Mouse (Mus musculus): Measurements from ENCODE around the gene Kif16b. TPM values are rescaled to one million over a fixed set of nuclear protein-coding genes. Genes with fewer than 3 reads are reported as not detected.

Gene Kif16b
- 10 to 100 TPM; 24.5 to 29.7 TPM for total RNA-seq (2021)
- long read RNA-seq, experiment 1, full-length matches to known transcripts, result 8 of 19 reads
- long read RNA-seq, experiment 1, partial matches to known transcripts, result 6 of 19 reads
- long read RNA-seq, experiment 1, other reads (novel, unspliced or antisense), result 5 of 19 reads
- long read RNA-seq, experiment 2, full-length matches to known transcripts, result 6 of 14 reads
- long read RNA-seq, experiment 2, partial matches to known transcripts, result 3 of 14 reads
- long read RNA-seq, experiment 2, other reads (novel, unspliced or antisense), result 5 of 14 reads

DNA sequence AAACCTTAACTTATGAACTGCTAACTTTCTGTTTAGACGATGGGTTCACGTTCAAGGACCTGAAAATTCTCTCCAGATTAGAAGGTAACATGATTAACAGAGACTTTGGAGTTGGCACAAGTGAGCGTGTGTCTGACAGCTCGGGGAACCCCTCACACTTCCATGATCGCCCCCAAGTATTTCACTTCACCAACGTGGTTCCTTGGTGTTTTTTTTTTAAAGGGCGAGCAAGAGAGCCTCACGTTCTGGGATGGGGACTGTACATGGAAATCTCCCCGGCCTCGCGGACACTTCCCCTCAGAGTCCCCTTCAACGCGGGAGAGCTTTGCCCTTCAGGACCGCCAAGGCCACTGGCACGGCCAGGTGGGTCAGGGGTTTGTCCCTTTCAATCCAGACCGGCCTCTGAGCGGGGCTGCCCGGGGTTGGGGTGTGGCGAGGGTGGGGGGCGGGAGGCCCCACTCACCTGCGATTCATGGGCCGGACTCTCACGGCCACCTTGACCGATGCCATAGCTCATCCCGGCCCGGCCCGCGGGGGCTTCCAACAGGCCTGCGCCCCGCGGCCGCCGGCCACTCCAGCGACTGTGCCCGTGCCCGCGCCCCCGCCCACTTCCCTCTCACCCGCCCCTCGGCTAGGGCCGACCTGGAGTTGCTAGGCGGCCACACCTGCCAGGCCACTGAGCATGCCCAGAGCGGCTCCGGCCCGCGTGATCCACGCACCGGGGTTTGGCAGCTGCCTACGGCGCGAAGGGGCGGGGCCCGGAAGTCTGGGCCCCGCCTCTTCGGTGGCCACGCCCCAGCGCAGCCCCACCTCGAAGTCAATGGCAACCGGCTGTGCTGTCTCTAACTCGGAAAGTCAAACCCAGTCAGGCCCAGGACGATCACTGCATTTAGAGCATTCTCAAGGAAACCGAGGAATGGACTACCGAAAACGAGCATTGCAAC lies at the start of gene Kif16b:
TSS of gene Kif16b (minus strand) at position 670 of the 944 bp plus-strand sequence.
- intact Hi-C loops (cut with DNase I; ENCODE audit: low total_unique reads), result no loop called here
- DNase-seq, result peak; percentile 91

GRCm38 (mm10) chr2:142940899-142941642 lies 39.7 kb upstream of the Kif16b start:
- no peak for DNase-seq
- intact Hi-C loops (cut with DNase I; ENCODE audit: low total_unique reads), result no loop called here

- intact Hi-C loops (cut with DNase I; ENCODE audit: low total_unique reads), result no loop called here
Observed at GRCm38 (mm10) chr2:142930445-142930844, 29.1 kb upstream of the Kif16b start.

GRCm38 (mm10) chr2:142929226-142930112 lies 28.1 kb upstream of the Kif16b start:
- intact Hi-C loops (cut with DNase I; ENCODE audit: low total_unique reads), result loop anchor here (10.0 kb wide), 1 partner anchor 65 kb away; no protein-coding TSS in a partner anchor
- DNase-seq, result no peak

More at GRCm38 (mm10) chr2:142930445-142930844, 29.1 kb upstream of the Kif16b start:
- no peak for DNase-seq

DNA sequence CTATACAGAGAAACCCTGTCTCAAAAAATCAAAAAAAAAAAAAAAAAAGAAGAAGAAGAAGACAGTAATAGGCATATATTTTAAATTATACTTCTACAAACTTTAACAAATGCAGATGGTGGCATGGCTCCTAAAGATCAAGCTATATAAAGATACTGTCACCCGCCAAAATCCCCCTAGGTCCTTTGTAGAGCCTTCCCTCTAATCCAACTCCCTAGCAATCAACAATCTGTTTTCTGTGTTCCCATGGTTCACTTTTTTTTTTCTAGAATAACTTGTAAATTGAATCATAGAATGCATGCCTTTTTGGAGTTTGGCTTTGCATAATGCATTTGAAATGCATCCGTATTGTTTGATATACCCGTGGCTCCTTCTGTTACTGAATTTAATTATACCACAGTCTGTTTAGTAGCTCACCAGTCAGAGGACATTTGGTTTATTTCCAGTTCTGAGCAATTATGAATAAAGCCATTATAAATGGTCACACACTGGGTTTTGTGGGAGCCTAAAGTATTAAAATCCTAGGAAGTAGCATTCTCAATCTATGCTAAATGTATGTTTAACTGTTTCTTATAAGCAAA lies 9.6 kb upstream of the Kif16b start:
- intact Hi-C loops (cut with DNase I; ENCODE audit: low total_unique reads), result no loop called here
- no peak for DNase-seq

- intact Hi-C loops (cut with DNase I; ENCODE audit: low total_unique reads), result no loop called here
Observed at GRCm38 (mm10) chr2:142909213-142909612, 7.9 kb upstream of the Kif16b start.

DNA sequence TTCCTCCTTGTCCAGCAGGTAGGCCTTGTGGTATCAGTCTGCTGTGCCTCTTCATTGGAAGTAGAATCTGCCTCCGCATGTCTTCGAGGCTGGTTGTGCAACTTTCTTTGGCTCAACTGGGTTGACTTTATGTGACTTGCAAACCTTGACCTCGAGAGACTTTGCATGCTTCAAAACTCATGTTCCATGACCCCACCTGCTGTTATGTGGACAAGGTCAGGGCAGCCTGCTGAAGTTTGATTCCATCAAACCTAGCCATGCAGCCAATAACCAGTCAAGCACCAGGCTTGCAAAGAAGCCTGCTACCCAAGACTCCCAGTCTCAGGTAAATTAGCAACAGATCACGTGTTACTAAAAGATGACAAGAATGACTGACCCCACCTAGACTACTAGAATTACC lies 5.7 kb upstream of the Kif16b start:
- intact Hi-C loops (cut with DNase I; ENCODE audit: low total_unique reads), result no loop called here
- DNase-seq, result no peak

More at GRCm38 (mm10) chr2:142909213-142909612, 7.9 kb upstream of the Kif16b start:
- no peak for DNase-seq

GRCm38 (mm10) chr2:142902905-142903895 lies 1.9 kb upstream of the Kif16b start:
- peak; percentile 92 for DNase-seq
- intact Hi-C loops (cut with DNase I; ENCODE audit: low total_unique reads), result no loop called here

- intact Hi-C loops (cut with DNase I; ENCODE audit: low total_unique reads), result no loop called here
- no peak for DNase-seq
Observed at GRCm38 (mm10) chr2:142900120-142900861, 1.0 kb downstream of the Kif16b start.

DNA sequence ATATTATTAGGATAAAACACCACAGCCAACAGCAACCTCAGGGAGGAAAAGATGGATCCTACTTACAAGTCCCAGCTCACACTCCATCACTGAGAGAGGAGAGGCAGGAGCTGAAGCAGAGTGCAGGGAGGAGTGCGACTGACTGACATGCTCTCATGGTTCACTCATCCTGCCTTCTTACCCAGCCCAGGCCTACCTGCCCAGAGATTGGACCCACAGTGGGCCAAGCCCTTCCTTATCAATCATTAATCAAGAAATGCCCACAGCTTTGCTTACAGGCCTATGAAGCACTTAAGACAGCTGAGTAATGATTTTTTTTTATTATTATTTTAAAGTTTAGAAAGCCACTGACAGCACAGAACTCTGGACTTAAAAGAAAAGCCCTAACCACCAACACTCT lies 7.6 kb downstream of the Kif16b start:
- intact Hi-C loops (cut with DNase I; ENCODE audit: low total_unique reads), result no loop called here

GRCm38 (mm10) chr2:142891283-142891682 lies 10.0 kb downstream of the Kif16b start:
- DNase-seq, result no peak
- intact Hi-C loops (cut with DNase I; ENCODE audit: low total_unique reads), result no loop called here

More for the DNA sequence above, 7.6 kb downstream of the Kif16b start:
- no peak for DNase-seq

- no peak for DNase-seq
- intact Hi-C loops (cut with DNase I; ENCODE audit: low total_unique reads), result no loop called here
Observed at GRCm38 (mm10) chr2:142884456-142884855, 16.9 kb downstream of the Kif16b start.

DNA sequence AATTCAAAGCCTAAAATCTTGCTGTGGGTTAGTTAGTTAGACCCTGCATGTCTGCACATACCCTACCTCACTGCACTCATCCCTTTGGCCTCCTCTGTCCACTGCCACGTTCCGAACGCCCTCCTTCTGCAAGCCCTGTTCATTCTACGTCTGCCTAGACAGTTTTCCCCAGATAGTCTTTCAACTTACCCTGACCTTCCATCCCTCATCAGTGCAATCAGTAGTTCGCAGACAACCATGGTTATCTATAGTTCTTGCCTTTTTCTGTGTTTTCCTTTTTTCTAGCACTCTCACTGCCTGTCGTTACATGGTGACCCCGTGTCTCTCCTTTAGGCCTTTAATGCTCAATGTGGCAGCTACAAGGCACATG lies 17.7 kb downstream of the Kif16b start:
- intact Hi-C loops (cut with DNase I; ENCODE audit: low total_unique reads), result no loop called here
- no peak for DNase-seq

DNA sequence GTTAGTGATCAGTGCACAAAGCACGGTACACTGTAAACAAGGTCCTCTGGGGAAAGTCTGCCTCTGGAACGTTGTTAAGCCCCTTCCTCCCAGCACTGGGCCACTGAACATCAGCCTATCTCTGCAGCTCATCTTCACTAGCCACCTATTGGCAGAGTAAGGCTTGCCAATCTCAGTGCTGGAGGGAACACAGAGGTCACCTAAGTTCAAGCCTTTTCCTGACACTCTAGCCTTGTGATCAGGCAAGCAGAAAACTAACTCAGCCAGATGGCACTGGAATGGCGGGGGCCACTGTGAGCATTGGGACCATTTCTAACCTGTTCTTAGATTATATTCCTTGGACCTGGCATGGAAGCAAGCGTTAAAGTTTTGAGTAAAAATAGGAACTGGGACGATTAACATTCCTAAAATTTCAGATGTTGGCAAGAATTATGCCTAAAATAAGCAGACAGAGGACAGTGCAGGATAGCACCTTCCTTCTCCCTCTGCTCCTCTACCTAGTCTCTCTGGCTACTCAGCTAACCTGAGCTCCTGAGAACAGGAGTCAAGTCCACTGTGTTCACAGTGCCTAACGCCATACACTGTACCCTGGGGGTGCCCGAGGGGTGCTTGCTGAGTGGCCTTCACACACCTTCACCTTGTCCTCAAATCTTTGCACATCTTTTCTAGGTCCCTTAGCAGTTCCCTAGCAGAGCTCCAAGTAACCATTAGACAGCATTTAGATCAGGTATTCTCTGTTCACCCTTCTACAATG lies 18.3 kb downstream of the Kif16b start:
- DNase-seq, result no peak
- intact Hi-C loops (cut with DNase I; ENCODE audit: low total_unique reads), result no loop called here

GRCm38 (mm10) chr2:142882466-142882865 lies 18.9 kb downstream of the Kif16b start:
- no peak for DNase-seq
- intact Hi-C loops (cut with DNase I; ENCODE audit: low total_unique reads), result no loop called here

- no peak for DNase-seq
- intact Hi-C loops (cut with DNase I; ENCODE audit: low total_unique reads), result no loop called here
Observed at GRCm38 (mm10) chr2:142881177-142881576, 20.2 kb downstream of the Kif16b start.

Measured in gastrocnemius, postnatal 14 days (tissue).